Mouse (Mus musculus) fat pad, adult 2 months (tissue): ENCODE results near the gene Wasl.

Source experiments
- DNase-seq: peaks from one replicate; pipeline ENCODE4 v3.0.0-alpha.2; 2011; ENCODE audit warnings: low read depth, low spot score; ENCODE audit errors: extremely low read depth

Wasl gene

DNA sequence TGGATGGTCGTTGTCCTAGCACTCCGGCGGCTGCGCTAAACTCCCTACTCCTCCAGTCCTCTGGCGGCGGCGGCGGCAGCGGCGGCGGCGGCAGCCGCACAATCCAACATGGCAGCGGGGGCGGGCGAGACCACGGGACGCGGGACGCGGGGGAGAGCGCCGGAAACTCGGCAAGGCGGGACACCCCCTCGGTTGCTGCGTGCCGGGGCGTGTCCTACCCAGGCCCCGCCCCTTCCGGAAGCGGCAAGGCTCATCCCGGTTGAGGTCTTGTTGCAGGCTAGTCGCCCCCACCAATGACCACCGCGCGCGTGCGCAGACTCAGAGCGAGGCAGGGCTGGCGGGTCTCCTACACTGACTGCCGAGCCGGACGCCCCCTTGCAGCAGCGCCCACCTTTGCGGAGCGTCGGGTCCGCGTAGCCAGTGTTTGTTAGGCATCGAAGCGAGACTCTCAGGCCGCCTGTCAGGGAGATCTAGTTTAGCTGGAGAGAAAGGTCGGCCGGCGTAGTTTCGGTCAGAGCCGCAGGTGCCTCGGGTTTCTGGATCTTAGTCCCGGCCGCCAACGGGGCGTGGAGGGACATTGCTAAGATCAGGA is at the start of gene Wasl:
TSS of gene Wasl (minus strand) at position 143 of the 592 bp plus-strand sequence.
- DNase-seq, result peak; percentile 39

DNA sequence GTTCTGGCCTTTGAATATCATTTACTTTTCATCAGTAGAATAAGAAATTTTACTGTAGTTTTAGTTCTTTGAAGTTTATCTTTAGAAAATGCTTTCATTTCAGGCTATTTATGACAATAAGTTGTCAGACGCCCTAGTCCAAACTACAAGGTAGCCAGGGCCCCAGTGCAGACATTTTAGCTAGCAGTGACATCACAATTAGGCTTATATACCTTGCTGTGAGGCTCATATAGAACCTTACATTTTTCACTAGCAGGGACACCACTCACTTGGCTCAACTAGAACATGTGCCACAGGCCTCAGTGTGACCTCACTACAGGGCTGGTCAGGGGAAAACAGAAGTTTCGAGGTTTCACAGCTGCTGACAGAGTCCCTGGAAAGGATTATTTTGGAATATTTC is 42.7 kb upstream of the Wasl start:
- DNase-seq, result no peak

DNA sequence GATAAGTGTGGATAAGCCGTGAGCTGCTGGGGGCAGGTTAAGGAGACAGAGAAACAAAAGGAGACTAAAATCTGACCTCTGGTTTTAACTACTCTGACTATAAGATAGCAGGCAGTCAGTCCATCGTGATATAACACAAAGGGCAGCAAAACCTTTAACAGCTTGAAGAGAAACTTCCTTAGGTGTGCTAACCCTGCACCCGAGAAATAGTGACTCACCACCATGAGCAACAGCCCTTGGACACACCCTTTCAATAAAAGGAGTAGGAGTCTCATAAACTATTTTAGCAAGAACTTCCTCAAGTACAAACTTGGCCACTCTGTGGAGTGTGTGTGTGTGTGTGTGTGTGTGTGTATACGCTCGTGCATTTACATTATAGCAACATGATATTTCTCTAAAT is 42.3 kb upstream of the Wasl start:
- no peak for DNase-seq

DNA sequence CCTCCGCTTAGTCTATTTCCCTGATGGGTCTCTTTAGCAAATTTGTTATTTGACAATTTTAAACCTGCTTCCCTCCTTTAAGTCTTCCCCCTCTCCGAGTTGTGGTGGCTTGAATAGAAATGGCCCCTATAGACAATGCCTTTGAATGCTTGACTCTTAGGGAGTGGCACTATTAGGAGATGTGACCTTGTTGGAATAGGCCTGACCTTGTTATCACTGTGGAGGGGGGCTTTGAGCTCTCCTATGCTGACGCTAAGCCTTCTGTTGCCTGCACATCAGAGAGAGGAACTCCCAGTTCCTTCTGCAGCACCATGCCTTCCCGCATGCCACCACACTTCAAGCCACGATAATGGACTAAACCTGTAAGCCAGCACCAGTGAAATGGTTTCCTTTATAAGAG is 32.4 kb upstream of the Wasl start:
- DNase-seq, result no peak

DNA sequence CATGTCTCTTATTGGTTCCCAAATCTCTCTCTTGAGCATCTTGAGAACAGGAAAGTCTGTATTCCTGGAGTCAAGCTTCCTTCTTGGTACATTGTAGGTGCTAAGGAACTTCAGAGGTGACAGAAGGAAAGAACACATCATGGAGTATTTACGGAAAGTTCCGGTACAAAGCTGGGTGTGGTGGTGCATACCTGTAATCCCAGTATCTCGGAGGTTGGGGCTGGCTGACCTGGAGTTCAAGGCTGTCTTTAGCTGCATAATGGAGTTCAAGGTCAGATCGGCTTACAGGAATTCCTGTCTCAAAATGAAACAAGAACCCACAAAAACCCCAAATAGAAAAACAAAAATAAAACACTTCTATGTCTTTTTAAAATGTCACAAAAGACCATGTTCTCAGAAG is 31.3 kb upstream of the Wasl start:
- no peak for DNase-seq

DNA sequence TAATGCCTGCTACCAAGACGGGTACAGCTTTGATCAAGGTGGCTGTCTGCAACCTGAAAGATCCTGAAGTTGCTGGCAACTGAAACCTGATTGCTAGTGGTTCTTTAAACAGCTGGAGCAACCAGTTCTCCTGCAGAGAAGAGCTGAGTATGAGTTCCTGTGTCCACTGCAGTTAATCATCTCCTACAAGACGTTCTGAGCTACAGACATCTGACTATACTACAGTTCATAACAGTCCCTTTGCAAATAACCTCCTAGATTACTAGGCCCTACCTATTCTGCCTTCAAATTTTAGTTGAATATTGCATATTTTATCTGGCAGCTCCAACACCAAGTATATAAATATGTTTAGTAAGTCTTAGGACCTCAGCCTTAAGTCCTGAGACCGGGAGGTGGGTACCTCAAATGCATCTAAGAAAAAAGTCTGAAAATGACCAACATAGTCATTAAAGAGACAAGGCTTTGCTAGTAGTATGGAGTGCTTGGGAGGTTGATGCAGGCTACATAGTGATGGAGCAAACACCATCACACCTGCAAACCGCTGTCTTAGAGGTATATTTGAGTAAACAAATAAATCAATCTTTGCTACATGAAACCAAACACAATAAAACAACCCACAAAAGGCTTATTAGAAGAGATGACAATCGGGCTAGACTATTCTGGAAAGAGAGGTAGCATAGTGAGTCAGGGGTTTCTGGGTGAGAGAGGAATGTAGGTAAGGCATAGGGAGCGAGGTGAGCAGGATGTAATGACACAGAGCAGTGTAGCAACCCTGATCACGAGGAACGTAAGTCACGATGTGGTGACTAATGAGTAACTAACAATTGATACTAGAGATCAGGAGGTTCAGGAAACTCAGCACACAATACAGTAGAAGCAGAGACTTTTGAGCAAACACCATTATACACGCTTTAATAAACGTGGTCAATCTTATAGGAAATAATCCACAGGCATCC is 29.9 kb upstream of the Wasl start:
- DNase-seq, result no peak

DNA sequence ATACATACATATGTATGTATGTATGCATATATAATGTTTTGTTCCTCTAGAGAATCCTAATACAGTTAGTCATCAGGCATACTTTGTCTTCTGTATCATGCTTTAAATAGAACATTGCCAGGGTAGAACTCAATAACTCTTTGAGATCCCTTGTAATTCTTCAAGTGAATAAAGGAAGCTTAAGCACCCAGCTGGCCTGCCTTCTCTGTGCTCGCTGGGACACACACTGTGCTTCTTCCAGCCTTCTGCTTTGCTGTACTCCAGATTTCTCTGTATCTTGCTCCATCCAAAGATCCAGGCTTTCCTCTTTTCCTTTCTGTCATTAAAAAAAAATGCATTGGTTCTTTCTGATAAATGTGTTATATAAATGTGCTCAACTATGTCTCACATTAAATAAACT is 23.1 kb upstream of the Wasl start:
- DNase-seq, result no peak

DNA sequence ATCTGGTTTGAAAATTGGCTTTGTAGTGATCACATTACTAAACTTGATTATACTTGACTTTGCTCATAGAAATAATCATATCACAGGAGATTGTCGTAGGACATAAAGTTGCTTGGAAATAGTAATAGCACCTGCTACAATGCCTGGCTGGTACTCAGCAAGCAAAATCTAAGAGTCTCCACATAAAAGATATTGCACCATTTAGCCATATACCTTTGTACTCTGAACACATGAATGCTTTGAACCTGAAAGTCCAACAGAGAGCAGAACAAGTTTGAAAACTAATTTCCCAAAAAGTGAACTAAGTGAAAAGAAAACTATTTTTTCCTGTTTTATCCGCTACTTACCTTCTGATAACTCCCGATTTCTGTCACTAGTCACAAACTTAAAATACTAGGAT is 18.3 kb upstream of the Wasl start:
- no peak for DNase-seq

DNA sequence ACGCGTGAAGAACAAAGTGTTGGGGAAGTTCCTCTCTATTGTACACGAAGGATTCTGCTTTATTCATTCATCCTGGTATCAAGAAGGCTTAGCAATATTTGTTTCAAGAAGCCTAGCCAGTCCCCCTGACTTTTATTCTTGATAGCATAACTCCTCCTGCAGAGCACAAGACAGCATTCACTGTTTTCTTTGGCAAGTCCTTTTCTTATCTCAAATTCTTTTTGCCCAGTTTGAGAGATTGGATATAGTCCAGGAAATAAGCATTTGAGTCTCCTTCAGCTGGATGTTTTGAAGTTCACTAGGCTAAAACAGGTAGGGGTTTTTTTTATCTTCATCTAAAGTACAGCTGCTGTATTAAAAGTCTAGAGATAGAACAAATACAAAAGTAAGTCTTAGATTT is 3.0 kb upstream of the Wasl start:
- DNase-seq, result no peak

DNA sequence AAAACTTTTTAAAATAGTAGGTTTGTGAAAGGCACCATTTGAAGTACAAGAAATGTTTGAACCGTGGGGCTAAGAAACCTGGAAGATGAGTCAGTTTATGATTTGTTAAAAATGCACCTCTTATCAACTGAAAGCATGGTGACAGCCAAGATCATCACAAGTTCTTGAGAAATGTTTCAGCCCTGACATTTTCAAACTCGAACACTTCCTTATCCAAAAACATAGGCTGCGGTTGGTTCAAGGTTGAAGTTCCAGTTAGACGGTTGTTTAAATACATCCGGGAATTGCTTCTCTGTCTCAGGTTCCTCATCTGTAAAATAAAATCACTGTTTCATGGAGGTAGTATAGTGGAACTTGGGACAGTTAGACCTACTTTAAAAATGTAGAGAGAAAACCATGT is 1.4 kb upstream of the Wasl start:
- no peak for DNase-seq

DNA sequence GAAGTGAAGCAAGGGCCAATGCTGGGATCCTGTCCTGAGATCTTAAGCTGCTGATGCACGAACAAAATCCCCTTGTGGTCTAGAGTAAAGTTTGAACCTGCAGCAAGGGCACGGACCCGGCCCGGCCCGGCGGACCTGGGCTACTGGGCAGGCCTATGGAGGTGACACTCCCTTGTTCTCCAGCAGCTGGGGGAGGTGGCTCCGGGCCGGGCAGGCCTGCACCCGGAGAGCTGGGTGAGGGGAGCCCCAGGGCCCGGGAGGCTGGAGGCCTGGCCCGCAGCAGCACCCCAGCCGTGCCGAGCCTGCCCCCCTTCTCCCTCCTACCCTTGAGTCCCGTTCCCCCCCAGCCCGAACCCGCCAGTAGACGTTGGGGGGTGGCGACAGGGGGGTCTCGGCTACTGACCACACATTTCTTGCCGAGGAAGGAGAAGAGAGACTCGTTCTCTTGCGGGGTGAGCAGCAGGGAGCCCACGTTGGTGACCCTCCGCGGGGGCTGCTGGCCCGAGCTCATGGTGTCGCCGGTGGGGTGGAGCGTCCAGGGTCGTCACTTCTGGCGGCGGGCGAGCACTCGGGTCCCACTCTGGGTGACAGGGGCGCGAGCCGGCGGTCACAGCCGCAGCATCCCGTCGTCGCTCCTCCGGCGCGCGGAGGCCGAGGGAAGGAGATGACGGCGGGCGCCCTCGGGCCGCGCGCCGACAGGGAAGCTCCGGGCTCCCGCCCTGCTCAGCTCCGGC is 509 bp downstream of the Wasl start:
- DNase-seq, result no peak

DNA sequence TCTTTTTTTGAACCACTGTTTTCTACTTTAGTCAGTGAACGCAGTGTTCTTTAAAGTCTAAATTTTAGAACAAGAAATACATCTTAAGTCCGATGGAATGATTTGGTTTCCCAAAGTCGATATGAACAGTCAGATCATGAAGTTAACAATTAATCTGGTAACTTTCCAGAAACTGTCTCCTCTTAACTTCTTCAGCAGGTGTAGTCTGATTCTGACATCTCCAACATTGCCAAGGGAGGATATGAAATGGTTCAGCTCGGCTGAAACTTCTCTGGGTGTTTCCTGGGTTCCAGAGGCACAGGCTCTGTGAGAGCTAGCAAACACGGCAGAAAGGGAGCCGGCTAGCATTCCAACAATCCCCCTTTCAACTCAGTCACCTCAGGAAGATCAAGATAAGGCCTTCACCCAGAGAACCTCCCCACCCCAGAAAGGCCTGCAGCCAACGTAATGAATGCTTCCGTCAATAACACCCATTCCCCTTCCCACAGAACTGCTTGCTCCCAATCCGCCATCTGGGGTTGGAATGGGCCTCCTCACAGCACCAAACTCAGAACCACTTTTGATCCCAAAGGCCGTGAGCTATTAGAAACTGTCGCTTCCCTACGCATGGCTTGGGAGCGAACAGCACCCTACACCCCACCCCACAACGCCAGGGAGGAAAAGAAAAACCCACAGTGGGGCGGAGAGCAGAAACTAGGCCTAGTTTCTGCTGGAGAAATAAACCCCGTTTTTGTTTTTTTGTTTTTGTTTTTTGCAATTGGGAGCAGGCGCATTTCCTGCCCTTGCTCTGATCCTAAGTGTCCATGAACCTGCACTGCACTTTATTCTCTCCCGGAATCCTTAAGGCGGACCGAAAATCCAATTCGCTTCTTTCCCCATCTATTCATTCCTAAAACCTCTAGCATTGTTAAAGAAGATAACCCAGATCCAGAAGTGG is 1.3 kb downstream of the Wasl start:
- no peak for DNase-seq

DNA sequence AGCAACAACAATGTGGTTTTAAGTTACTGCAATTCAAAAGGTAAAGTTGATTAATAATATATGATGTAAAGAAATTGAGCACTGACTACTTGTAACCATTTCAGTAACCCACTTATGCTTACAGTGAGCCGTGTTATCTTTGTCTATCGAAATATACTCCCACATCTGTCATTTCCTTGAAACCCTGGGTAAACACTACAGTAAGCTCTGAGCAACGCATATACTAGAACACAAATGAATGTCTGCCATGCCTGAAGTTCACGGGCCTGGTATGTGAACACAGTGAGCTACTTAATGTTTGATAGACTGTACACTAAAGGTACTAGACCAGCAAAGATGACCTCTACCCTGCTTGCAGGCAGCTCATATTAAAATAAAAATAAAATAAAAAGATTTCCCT is 2.3 kb downstream of the Wasl start:
- DNase-seq, result no peak

DNA sequence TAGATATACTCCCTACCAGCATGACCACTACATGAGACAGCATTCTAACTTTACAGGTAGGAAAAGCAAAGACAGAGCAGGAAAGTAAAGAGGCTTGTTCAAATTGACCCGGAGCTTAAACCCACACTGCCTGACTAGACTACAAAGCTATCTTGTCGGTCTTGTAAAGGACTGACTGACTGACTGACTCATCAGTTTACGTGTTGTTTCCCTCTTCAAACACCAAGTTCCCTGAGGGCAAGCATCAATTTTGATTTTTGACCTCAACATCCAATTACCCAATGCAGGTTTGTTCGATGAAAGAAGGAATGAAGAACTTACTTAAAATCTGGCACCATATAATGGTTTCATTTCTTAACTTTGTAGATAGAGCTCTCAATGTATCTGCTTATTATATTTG is 2.9 kb downstream of the Wasl start:
- DNase-seq, result no peak

DNA sequence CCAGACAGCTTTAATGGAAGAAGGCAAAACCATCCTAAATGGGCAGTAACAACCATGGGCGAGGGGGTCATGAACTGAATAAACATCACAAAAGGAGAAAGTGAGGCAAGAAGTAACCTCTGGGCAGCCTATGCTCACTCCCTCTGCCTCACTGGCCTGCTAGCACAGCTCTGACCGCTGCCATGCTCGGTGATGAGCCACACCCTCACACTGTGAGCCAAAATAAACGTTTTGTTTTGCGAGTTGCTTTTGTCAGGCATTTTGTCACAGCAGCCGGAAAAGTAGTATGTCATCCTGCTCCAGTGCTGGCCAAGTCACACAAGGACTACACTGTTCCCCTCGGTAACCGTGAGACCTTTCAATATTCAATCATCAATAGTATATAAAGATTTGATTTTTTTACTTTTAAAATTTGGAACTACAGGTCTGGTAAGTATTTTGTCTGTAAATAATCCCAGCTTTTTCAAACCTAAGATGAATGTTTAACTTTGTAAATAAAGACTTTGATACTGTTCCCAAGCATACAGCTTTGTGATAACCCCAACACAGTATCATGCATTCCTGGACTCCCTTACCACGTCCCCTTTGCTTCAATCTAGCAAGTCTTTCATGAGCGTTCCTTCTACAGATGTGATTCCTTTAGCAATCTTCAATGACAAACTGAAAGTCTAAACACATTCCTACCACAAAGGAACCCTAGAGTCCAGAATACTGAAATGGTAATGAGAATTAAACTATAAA is 7.0 kb downstream of the Wasl start:
- no peak for DNase-seq

DNA sequence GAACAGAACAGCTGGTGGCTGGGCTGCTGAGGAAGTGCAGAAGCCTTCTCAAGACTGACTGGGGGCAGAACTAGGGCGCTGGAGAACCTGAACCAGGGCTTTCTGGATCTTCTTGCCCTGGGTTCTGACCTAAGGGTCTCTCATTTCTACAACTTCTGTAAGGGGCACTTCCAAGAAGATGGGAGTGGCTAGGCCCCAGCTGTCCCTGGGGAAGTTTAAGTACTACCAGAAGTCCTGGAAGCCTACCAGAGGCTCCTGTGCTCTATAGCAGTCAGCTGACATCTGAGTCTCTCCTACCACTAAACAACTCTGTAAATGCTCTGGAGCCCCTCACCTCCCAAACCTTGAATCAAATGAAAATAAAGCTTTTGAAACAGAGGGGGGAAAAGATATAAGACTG is 8.7 kb downstream of the Wasl start:
- DNase-seq, result no peak

DNA sequence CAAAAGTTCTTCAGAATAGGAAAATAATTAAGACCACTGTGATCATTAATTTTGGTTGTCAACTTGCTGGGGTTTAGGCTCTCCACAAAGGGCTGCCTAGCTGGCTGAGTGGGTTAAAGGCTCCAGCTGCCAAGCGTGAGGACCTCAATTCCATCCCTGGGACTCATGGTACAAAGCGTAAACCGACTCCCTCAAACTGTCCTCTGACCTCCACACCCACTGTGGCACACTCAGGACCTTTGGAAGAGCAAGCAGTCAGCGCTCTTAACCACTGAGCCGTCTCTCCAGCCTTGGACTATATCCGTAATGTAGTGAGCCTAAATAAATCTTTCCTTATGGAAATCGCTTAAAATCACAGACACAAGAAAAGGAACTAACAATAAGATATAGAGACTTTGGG is 13.3 kb downstream of the Wasl start:
- DNase-seq, result no peak

DNA sequence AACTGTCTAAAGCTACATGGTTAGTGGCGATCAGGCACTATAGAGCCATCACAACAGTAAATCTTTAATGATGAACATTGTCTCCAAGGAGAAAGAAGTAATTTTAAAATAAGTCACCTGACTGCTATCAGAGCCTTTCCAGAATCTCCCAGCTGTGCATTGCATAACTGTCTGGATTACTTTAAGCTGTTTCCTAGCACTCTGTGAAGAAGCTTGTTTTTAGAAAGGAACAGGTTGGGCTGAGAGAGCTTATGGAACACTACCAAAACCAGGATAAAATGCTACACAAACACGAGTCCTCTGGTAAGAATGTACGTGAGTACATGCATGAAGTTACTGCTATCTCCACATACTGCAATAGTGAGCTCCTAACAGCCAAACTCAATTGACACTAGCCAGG is 14.1 kb downstream of the Wasl start:
- DNase-seq, result peak; percentile 56

DNA sequence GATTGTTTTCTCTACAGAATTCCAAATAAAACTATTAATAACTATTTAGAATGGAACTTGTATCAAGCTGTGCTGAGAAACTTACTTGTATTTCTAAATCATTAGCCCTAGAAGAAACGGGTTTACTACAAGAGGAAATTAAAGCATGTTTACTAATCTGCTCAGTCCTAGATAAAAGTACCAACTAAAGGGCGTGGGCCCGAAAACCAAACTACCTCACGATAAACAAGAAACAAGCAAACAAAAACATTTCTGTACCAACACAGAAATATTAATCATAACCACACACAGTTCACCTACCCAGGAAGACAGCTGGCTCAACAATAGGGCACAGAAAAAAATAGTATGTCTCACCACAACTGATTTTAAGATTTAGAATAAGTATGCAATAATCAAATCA is 16.4 kb downstream of the Wasl start:
- DNase-seq, result no peak

DNA sequence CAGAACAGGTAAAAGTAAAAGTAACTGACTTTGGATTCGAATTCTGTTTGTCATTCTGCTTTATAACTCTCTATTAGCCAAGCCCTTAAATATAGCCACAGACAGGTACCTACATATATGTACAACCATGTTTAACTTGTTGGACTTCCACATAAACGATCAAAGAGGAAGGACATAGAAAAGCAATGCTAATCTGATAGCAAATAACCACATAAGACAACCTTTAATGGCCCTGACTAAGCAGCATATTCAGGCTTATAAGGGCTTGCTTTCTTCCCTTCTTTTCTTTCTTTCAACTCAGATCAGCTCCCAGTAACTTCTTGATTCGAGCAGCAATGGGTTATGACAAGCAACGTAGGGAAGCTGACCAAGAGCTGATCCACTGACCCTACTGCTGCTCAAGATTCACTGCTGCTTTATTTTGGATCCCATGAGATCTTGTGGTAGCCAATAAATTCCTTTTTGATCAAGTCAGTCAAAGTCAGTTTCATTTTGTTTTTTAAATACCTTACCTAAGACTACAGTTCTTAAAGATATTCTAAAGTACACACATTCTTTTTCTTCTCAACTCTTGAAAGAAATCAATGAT is 17.6 kb downstream of the Wasl start:
- DNase-seq, result no peak
